Mouse (Mus musculus): ENCODE measurements around the gene Abcb9.

Abcb9 gene

DNA sequence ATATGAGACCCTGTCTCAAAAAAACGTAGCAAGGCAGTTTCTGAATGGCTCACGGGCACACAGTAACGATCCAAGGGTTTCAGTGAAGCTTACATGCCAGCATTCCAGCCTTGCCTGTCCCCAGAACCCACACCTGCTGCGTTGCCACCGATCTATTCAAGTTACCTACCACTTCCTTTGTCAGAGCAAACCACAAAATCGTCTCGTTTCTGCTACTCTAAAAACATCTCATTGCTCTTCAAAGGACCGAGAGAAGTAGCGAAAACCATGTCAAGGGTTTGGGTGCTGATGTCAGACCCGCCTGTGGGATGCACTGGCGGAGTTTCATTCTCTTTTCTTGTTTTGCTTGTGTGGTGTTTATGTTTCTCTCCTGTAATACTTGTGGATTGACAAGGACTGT, 61.1 kb downstream of the Abcb9 start:
- DNase-seq (ENCODE audit: extremely low read depth, low read depth, low spot score), result no peak

DNA sequence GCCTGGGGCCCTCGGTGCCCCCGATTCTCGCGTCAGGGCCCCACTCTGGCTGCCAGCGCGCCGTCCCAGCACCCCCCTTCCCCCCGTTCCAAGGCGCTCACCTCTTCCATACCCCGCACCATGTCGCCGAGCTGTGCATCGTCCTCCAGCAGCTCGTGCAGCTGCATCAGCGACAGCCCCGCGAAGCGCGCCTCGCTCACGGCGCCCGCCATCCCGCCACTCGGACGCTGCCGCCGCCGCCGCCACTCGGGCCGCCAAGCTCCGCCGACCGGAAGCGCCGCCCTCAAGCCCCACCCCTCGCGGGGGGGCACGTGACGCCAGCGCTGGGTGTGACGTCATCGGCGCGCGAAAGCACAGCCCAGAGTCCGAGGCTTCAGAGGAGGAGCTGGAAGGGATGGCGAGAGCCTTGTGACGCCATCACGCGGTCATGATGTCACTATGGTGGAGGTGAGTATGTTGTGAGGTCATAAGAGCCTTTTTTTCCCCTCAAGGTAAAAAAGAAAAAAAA, 63.5 kb downstream of the Abcb9 start, which contains the start of gene Vps37b:
Gene Vps37b, minus strand, starts transcription at position 270 of the 508 bp plus-strand sequence.
- no peak for DNase-seq (ENCODE audit: extremely low read depth, low read depth, low spot score)

DNA sequence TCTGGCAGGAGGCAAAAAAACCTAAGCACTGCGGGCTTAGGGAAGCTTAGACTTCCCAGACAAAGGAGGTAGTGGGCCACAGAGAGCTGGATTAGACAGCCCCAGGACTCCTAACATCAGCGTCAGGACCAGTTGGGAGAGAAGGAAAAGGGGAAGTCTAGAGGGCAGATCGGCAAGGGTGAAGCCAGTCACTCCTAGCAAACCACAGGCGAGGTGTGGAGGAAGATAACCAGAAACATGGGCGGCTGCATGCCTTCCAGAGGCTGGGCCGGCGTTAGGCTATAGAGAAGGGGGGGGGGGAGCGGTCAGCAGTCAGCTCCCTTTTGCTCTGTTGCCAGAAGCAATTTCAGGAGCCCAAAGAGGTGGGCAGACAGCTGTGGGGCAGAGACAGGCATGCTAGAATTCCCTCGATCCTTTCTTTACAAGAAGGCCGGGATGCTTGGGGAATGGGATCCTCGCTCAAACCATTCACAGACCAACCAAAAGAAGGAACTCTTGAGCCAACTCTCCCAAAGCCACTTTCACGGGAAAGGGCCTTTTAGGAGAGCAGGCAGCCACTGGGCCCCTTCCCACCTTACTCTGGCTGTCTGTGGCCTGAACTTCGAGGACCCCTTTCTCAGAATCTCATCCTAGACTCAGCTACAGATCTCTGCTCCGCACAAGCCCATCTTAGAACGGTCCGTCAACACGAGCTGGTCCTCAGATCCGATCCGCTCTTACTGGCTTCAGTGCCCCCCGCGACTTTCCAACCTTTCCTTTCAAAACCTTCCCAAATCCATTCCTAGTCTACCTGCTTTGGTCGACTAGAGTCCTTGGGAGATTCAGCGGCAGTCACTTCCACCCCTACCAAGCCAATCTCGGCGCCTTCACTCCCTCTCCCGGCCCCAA, 64.3 kb downstream of the Abcb9 start:
- DNase-seq (ENCODE audit: extremely low read depth, low read depth, low spot score), result no peak

DNA sequence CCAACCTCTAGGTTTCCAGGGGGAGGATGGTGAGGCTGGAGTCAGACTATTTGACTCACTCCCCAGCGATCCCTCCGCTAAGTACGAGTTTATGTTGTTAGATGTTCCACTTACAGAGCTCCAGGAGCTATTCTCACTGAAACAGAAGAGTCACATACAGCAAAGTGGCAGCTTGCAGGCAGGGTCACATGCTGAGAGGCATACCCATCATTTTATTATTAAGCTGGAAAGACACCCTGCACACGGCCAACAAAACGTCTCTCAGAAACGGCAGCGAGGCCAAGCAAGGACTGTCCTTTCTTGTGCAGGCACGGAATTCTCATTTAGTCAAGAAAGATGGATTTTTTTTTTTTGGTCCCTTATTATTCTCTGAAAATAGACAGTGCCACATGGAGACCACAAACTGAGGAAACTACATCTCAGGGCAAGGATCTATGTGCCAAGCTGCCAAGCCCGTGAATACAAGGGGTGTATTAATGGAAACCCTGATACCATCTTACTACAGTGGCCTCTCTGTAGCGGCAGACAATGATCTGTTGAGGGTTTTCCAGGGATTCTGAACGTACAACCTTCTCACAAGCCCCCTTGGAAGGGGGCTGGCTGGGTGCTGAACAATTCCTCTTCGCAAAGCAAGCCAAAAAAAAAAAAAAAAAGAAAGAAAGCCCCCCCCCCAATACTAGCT, 65.1 kb downstream of the Abcb9 start:
- DNase-seq (ENCODE audit: extremely low read depth, low read depth, low spot score), result no peak

DNA sequence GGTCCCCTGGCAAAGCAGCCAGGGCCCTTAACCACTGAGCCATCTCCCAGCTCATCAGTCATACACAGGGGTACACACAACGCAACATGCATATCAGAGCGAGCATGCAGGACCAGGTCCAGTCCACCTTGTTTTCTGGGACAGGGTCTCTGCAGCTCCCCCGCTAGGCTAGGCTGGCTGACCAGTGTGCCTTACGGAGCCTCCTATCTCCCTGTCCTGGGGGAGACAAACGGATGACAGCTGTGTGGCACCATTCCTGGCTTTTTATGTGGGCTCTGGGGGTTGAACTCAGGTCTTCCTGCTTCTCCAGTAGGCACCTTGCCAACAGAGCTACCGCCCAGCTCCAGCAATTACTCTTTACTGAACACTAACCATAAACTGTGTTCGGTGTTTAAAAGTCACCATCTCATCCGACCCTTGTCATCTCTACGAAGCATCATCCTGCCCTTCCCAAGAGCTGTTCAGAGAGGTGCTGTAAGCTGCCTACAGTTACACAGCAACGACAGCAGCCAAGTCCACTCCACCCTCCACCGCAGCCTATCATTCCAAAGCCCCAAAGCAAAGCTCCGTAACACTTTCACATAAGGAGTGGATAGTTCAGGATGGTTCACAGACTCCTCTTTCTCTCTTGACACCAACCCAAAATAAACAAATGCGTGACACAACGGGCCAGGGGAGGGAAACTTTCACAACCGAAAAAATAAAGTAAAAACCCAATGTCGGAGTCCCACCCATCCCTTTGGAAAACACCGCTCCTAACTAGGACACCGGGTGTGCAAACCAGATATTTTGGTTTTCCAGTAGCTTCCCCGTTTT, 66.2 kb downstream of the Abcb9 start:
- no peak for DNase-seq (ENCODE audit: extremely low read depth, low read depth, low spot score)

DNA sequence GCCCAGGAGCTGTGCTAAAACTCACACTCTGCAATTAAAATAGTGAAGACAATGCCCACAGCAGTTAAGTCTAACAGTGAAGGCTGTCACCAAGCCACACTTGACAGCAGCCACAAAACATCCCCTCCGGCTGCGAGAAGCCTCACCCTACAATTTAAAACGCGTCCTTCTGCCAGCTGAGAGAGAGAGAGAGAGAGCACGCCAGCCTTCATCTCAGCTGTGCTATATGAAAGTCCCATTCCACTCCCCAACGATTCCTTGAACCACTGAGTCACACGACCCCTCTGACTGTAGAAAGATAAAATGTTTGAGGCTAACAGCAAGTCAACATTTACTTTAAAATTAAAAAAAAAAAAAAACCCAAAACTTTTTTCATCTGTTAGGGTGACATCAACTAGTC, 66.9 kb downstream of the Abcb9 start:
- DNase-seq (ENCODE audit: extremely low read depth, low read depth, low spot score), result no peak

DNA sequence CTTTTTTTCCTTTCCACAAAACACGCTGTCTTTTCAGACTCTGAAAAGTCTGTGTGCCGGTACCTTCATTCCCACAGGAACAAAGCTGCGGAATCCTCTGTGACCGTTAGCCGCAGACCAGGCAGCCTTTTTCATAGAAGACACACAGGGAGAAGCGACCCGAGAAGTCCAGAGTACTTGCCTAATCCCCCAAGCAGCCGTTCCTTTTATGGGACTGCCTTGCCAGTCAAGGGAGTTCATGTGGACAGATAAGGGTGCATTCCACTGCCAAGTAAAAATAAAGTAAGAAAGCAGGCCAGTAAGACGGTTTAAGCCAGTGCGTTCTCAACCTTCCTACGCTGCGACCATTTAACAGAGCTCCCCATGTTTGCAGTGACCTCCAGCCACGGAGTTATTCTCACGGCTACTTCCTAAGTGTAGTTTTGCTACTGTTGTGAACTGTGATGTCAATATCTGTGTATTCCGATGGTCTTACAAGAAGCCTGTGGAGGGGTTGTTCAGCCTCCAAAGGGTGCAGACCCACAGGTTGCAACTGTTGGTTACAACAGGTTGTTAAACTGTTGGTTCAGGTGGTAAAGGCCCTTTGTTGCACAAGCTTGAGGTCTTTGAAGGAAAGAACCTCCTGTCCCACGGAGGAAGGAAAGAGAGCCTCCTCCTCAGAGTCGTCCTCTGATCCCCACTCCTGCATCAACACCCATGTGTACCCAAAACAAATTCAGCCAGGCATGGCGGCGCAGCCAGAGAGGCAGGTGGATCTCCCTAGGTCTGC, 67.7 kb downstream of the Abcb9 start:
- DNase-seq (ENCODE audit: extremely low read depth, low read depth, low spot score), result no peak

DNA sequence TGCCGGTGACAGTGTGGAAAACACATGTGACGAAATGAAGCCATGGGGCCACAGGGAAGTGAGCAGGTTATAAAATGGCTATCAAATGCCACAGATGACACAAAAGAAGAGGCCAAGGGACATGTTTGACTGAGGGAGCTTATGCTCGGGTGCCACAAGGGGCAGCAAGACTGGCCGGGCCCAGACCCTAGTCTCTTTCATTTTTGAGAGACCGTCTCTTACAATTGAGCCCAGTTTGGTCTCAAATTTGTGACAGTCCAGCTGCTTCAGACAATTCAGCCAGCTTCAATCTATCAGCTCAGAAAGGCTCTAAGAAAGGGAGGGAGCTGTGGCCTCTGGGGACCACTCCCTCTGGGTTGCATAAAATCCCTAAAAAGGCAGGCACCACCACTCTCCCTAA, 69.0 kb downstream of the Abcb9 start:
- no peak for DNase-seq (ENCODE audit: extremely low read depth, low read depth, low spot score)

DNA sequence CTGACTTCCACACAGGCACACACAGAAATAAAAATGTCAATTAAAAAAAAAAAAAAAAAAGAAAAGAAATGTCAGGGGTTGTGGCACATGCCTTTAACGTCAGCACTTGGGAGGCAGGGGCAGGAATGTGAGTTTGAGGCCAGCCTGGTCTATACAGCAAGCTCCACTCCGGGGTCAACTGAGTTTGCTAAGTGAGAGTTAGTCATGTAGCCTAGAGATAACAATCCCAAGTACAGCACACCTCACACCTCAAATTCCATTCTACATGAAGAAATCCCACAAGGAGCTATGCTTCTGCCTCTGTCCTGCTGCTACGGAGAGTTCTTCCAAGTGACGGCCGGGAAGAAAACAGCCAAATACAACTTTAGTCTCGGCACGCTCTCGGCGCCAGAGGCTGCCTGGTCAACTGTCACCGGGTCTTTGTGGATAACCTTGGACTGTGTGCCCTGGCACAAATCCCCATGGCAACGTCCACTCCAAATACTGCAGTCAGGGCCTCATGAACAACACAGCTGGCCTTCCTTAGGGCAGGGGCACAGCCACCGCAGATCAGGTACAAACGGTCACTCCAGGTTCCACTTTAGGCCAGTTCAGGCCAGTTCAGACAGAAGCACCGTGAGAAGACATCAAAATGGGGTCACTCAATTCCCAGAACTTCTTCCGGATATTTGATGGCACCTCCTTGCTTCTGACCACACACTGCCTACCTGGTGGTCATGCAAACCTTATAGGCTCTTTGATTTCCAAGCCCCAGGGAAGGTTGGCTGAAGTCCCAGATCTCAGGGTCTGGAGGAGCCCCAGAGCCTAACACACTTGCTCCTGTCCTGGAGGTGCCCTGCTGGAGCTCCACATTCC, 69.8 kb downstream of the Abcb9 start:
- DNase-seq (ENCODE audit: extremely low read depth, low read depth, low spot score), result no peak

DNA sequence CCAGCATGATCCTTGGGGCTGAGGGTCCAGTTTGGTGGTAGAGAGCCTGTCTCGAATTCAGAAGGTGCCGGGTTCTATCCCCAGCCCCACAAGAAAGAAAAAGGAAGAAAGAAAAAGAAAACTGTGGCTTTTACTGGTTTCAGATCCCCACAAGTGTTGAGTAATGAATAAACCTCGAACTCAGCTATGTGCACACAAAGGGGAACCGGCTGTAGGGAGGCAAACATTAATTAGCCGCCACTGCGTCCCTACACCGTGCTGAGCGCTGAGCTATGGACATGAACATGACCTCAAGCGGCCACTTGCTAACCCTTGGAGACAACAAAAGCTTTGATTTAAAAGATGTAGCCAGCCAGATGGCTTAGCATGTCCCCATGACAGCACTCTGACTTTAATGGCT, 70.5 kb downstream of the Abcb9 start:
- DNase-seq (ENCODE audit: extremely low read depth, low read depth, low spot score), result no peak

DNA sequence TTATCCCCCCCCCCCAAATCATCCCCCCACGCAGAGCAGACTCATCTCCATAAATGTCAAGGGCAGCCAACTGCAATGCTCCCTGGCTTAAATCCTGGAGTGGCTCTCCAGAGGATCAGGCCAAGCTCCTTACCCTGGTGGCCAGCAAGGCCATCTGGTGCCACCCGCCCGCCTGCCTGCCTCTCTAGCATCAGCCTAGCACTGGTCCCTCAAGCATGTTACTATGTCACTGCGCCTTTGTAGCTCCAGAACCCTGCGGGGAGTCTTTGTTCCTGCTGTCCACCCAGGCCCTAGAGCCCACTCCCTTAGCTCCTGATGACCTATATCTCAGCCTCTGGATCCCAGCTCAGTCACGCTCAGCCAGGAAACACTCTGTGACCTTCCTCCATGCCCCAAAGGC, 70.9 kb downstream of the Abcb9 start:
- DNase-seq (ENCODE audit: extremely low read depth, low read depth, low spot score), result no peak

DNA sequence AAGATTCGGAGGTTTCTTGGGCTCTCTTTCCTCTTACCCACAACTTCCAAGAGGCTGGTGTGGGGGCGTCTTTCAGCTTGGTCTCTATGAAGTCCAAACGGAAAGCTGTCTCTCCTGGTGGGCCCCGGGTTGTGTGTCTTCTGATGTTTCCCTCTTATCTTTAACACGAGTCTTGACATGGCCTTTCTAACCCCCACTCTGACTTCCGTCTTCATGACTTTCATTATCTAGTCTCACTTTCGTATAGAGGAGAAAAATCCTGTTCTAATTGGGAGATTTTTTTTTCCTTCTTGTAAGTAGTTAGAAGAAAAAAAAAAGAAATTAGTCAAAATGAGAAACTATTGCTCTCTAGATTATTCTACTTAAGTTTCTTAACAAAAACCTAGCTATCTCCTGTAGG, 73.2 kb downstream of the Abcb9 start:
- no peak for DNase-seq (ENCODE audit: extremely low read depth, low read depth, low spot score)

DNA sequence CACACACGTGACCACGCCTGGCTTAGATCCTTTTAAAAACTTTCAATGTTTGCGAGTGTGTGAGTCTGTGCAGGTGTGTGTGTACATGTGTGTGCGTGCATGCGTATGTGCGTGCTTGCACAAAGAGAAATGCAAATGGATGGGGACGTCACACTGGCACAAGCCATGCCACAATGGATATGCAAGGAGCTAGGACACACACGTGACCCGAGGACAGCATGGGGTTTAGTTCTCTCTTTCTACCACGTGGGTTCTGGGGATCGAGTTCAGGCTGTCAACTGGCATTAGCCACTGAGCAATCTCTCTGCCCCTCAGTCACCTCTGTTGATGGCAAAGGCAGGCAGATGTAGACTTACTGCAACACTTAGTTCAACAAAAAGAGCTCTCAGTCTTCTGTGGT, 73.9 kb downstream of the Abcb9 start:
- DNase-seq (ENCODE audit: extremely low read depth, low read depth, low spot score), result no peak

DNA sequence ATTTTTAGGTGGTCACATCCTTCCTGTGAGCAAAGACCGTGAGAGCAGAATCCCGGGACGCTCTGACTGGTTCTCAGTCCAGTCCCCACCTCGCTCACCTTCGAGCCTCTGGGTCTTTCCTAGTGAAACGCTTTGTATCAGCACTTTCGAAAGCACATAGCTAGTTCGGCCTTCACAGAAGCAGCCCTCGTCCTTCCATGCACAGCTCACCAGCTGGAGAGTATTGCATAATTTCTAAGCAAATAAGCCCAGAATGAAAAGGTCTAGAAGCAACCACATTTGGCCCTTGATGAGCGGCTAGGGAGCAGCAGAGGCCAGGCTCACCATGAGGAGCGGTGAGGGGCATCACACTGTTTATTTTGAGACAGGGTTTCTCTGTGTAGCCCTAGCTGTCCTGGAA, 74.5 kb downstream of the Abcb9 start:
- no peak for DNase-seq (ENCODE audit: extremely low read depth, low read depth, low spot score)

DNA sequence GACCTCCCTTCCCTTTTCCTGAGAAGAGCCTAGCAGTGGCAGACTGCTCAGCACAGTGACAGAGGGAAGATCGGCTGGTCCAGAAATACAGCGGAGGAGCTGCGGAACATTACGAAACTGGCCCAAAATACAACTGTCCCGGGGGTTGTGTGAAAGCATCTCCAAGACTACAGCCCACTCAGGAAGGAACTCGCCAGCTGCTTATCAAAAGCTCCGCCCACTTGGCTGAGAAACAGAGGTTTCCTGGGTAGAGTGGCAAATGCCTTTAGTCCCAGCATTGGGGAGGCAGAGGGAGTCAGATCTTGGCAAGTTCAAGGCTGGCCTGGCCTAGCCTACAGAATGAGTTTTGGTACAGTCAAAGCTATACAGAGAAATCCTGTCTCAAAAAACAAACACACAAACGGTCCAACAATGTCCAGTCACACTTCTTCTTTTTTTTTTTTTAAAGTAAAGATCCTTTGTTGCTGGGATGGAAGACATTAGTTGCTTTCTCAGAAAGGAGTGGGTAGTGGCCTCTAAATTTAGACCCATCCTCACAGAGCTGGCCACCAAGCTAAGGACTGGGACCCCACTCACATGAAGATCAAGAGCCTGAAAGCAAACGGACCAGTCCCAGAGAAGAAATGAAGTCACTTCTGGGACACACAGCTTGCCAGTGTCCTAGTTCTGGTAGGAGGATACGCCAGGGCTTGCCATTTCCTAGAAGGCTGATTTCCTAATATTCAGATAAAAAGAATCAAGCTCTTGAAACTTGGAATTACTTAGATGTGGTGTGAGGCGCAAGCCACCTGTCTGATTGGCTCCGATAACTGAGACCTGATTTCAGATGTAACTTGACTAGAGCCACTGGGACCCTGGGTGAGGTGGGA, 76.0 kb downstream of the Abcb9 start:
- DNase-seq (ENCODE audit: extremely low read depth, low read depth, low spot score), result no peak

DNA sequence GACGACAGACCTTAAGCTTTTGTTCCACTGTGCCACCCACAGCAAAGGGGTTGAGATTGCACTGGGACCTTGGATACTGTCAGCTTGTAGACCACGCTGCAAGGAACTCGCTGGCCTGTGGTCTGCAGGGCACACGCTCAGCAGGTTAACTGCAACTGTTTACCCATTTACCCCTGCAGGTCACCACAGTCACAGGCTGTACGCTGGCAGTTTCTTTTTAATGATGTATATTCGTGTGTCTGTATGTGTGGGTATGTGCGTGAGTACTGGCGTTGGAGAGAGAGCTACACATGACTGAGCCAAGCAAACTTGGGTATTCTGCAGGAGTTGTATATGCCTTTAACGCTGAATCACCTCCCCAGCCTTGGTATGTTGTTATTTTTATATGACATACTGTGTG, 76.9 kb downstream of the Abcb9 start:
- no peak for DNase-seq (ENCODE audit: extremely low read depth, low read depth, low spot score)

DNA sequence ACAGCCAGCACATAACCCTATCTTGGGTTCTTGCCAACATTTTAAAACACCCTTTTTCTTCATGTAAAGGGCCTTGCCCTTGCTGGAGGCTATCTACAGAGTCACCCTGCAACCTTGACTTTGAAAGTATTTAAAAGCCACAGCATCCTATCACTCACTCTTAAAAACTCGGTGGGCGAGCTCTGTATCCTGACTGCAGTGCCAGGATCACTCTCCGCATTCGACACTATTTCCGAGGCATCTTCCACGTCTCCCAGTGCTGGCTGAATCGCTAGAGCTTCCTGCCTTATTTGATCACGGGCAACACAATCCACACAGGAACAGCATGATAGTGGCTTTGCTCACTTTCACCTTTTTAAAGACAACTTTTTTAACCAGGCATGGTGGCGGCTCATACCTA, 77.7 kb downstream of the Abcb9 start:
- no peak for DNase-seq (ENCODE audit: extremely low read depth, low read depth, low spot score)

DNA sequence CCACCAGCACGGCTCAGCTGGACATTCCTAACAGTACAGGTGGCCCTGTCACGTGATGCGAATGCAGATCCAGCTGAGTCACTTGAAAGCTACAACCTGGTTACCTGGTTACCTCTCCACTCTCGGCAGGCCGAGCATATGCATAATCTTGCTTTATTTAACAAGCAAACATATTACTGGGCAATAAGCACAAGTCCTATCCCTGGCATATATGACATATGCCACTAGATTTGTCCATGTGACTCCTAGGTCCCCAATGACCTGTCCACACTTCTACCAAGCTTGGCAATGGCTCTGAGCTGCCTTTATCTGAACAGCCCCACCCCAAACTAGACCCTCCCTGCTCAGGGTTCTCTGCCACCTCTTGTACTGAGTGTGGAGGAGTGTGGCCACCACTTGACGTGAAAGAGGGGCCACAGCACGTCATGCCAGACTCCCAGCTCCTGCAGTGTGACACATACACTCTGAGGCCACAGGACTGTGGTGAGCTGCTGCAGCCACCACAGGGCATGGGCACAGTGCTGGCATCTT, 79.2 kb downstream of the Abcb9 start:
- no peak for DNase-seq (ENCODE audit: extremely low read depth, low read depth, low spot score)

DNA sequence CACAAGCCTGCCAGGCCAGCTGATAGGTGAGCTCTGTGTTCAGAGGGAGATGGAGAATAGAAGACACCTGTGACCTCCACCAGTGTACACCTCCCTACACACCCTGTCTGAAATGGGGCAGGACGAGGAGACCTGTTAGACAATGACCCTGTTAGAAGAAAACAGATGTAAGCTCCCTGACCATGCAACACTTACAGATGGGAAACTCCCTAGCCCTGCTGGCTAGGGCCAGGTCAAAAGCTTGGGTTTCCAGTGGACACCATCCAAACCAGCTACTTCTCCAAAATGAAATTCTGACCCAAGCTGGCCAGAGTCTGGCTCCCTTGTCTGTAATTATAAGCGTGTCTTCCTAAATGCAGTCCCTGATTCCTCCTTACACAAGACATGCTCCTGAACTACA, 79.9 kb downstream of the Abcb9 start:
- DNase-seq (ENCODE audit: extremely low read depth, low read depth, low spot score), result no peak

All from fat pad, adult 2 months (tissue).